Mouse (Mus musculus) bone marrow macrophage, adult 2 months (primary cell): ENCODE results near the gene Gm13288.
"Not testable (repeated sequence)": the region's sequence is repeated elsewhere in the genome, so short reads cannot be mapped to it uniquely, and the experiment has no call there.

ENCODE experiments used
- CTCF ChIP-seq: IDR thresholded peaks from 2 replicates; pipeline ENCODE4 v1.5.1; 2012; ENCODE audit warnings: low read depth, mild to moderate bottlenecking, low read length, moderate library complexity
- POLR2A ChIP-seq: IDR thresholded peaks from 2 replicates; pipeline ENCODE4 v1.6.1; 2012; ENCODE audit warnings: mild to moderate bottlenecking, low read depth, low read length, borderline replicate concordance

GRCm38 (mm10) chr4:88763384-88764018 lies 41.8 kb upstream of the Gm13288 start:
- TF ChIP-seq POLR2A, CTCF: not testable (repeated sequence)
